Mouse (Mus musculus): ENCODE results near the gene Selp. TPM values are rescaled to one million over a fixed set of nuclear protein-coding genes. Genes with fewer than 3 reads are reported as not detected.

Gene Selp
- polyA plus RNA-seq, 1 experiment from 2014 or later, result 0.16 TPM

Other genes starting within 250 kb of the Selp start
- gene Scyl3, start 186.2 kb upstream of the Selp start, polyA plus RNA-seq (2015; fragmentation: Nextera tagmentation; extraction: Ambion mirVana), result 13.7 and 16.8 TPM in 2 replicates
- gene BC055324, start 120.5 kb upstream of the Selp start, polyA plus RNA-seq (2015; fragmentation: Nextera tagmentation; extraction: Ambion mirVana), result 16.3 and 17.2 TPM in 2 replicates
- 10.2 and 11.0 TPM in 2 replicates for gene Mettl18, start 120.4 kb upstream of the Selp start, polyA plus RNA-seq (2015; fragmentation: Nextera tagmentation; extraction: Ambion mirVana)
- gene Sele, start 67.0 kb upstream of the Selp start, polyA plus RNA-seq (2015; fragmentation: Nextera tagmentation; extraction: Ambion mirVana), result 0.13 and 0.16 TPM in 2 replicates
- gene Sell, start 53.3 kb upstream of the Selp start, polyA plus RNA-seq (2015; fragmentation: Nextera tagmentation; extraction: Ambion mirVana), result 0.88 and 0.96 TPM in 2 replicates
- 0.43 and 0.44 TPM in 2 replicates for gene F5, start 36.6 kb downstream of the Selp start, polyA plus RNA-seq (2015; fragmentation: Nextera tagmentation; extraction: Ambion mirVana)
- gene Slc19a2, start 133.8 kb downstream of the Selp start, polyA plus RNA-seq (2015; fragmentation: Nextera tagmentation; extraction: Ambion mirVana), result 11.6 and 14.2 TPM in 2 replicates
- 8.0 and 8.1 TPM in 2 replicates for gene Ccdc181, start 160.3 kb downstream of the Selp start, polyA plus RNA-seq (2015; fragmentation: Nextera tagmentation; extraction: Ambion mirVana)
- gene Nme7, start 188.9 kb downstream of the Selp start, polyA plus RNA-seq (2015; fragmentation: Nextera tagmentation; extraction: Ambion mirVana), result 35.0 and 35.2 TPM in 2 replicates
- 23.6 and 25.7 TPM in 2 replicates for gene Blzf1, start 192.2 kb downstream of the Selp start, polyA plus RNA-seq (2015; fragmentation: Nextera tagmentation; extraction: Ambion mirVana)